Mouse (Mus musculus) bone marrow macrophage, adult 2 months (primary cell): ENCODE measurements around the gene Rere.

ENCODE experiments used
- CTCF ChIP-seq: IDR thresholded peaks from 2 replicates; pipeline ENCODE4 v1.5.1; 2012; ENCODE audit warnings: low read depth, mild to moderate bottlenecking, low read length, moderate library complexity
- POLR2A ChIP-seq: IDR thresholded peaks from 2 replicates; pipeline ENCODE4 v1.6.1; 2012; ENCODE audit warnings: mild to moderate bottlenecking, low read depth, low read length, borderline replicate concordance

DNA sequence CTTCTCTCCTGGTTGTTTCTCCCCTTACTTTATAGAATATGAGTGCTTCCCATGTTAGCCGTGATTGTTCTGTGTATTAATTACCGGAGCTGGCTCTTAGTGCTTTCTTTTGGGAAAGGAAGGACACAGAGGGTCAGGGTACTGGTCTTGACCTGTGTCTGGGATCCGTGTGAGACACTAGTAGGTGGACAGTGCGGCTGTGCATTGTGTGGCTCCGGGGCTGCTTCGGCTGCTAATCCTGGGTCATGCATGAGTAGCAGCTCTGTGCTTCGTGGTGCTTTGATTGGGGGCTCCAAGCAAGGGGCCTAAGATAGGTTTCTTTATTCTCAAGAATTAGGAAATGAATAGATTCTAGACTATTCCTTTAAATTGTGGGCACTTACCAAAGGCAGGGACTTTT lies 175.0 kb downstream of the Rere start:
- TF ChIP-seq CTCF (no peak), POLR2A (no peak)
